Mouse (Mus musculus): ENCODE results near the gene Chst2. TPM values are rescaled to one million over a fixed set of nuclear protein-coding genes. Genes with fewer than 3 reads are reported as not detected.
A peak's percentile ranks its signal among the peaks of the same experiment; 100 is the strongest.

Gene Chst2
- total RNA-seq, 1 experiment, result 3.0 TPM

GRCm38 (mm10) chr9:95413911-95414310 lies 7.4 kb upstream of the Chst2 start:
- no peak overlapping the region for H3K27ac ChIP-seq (ENCODE audit: insufficient read depth, low read depth, low read length, poor library complexity, severe bottlenecking)
- TF ChIP-seq ZC3H11A (IDR thresholded peaks at IDR 0.05; ENCODE audit: borderline replicate concordance, low read depth, low read length) (peak; percentile 71), HCFC1 (IDR thresholded peaks at IDR 0.05; ENCODE audit: borderline replicate concordance, insufficient read depth, low read length) (no peak)
- no peaks in the 10 kb centered on the region for H3K36me3 ChIP-seq (ENCODE audit: control insufficient read depth, insufficient read depth, low read length, poor library complexity, severe bottlenecking)
- DNase-seq (ENCODE audit: low read depth, low spot score), result no peak
- no peak overlapping the region for H3K9ac ChIP-seq (ENCODE audit: insufficient read depth, low read depth, low read length, poor library complexity, severe bottlenecking)
- in situ Hi-C loops (cut with MboI; ENCODE audit: low sequenced_read_pairs in 2 of 2, unreplicated experiment in 2 of 2), result loop anchor here in 1 of 2 experiments (25.0 kb wide), 1 partner anchor 677 kb away; no protein-coding TSS in a partner anchor
- no peak overlapping the region for H3K4me3 ChIP-seq (ENCODE audit: insufficient read depth in 1 of 2, low read depth in 1 of 2, low read length in 2 of 2, poor library complexity in 1 of 2, severe bottlenecking in 1 of 2)
- H3K4me1 ChIP-seq (ENCODE audit: control insufficient read depth in 2 of 2, insufficient read depth in 2 of 2, low read length in 2 of 2, poor library complexity in 1 of 2), result no peaks in the 10 kb centered on the region
- H3K9me3 ChIP-seq (ENCODE audit: control insufficient read depth, insufficient read depth, low read depth, low read length), result no peaks in the 10 kb centered on the region

- H3K36me3 ChIP-seq (ENCODE audit: control insufficient read depth, insufficient read depth, low read length, poor library complexity, severe bottlenecking), result no peaks in the 10 kb centered on the region
- H3K27ac ChIP-seq (ENCODE audit: insufficient read depth, low read depth, low read length, poor library complexity, severe bottlenecking), result no peak overlapping the region
- no peak overlapping the region for H3K4me3 ChIP-seq (ENCODE audit: insufficient read depth in 1 of 2, low read depth in 1 of 2, low read length in 2 of 2, poor library complexity in 1 of 2, severe bottlenecking in 1 of 2)
- no peaks in the 10 kb centered on the region for H3K4me1 ChIP-seq (ENCODE audit: control insufficient read depth in 2 of 2, insufficient read depth in 2 of 2, low read length in 2 of 2, poor library complexity in 1 of 2)
- H3K9ac ChIP-seq (ENCODE audit: insufficient read depth, low read depth, low read length, poor library complexity, severe bottlenecking), result no peak overlapping the region
- in situ Hi-C loops (cut with MboI; ENCODE audit: low sequenced_read_pairs in 2 of 2, unreplicated experiment in 2 of 2), result loop anchor here in 1 of 2 experiments (25.0 kb wide), 1 partner anchor 675 kb away; no protein-coding TSS in a partner anchor
- TF ChIP-seq ZNF384 (IDR thresholded peaks at IDR 0.05; ENCODE audit: low read depth, low read length), result no peak
- TF ChIP-seq HCFC1 (IDR thresholded peaks at IDR 0.05; ENCODE audit: borderline replicate concordance, insufficient read depth, low read length), result no peak
- TF ChIP-seq ZC3H11A (IDR thresholded peaks at IDR 0.05; ENCODE audit: borderline replicate concordance, low read depth, low read length), result no peak
- TF ChIP-seq CHD2 (IDR thresholded peaks at IDR 0.05; ENCODE audit: low read depth, low read length), result no peak
- TF ChIP-seq MAFK (IDR thresholded peaks at IDR 0.05; ENCODE audit: insufficient read depth, low read depth, low read length), result no peak
- no peaks in the 10 kb centered on the region for H3K9me3 ChIP-seq (ENCODE audit: control insufficient read depth, insufficient read depth, low read depth, low read length)
- DNase-seq (ENCODE audit: low read depth, low spot score), result no peak
Observed at GRCm38 (mm10) chr9:95412047-95412446, 5.5 kb upstream of the Chst2 start.

- in situ Hi-C loops (cut with MboI; ENCODE audit: low sequenced_read_pairs in 2 of 2, unreplicated experiment in 2 of 2), result loop anchor here in 1 of 2 experiments (25.0 kb wide), 1 partner anchor 670 kb away; no protein-coding TSS in a partner anchor
- Histone ChIP-seq H3K27ac (ENCODE audit: insufficient read depth, low read depth, low read length, poor library complexity, severe bottlenecking) (no peak overlapping the region), H3K4me1 (ENCODE audit: control insufficient read depth in 2 of 2, insufficient read depth in 2 of 2, low read length in 2 of 2, poor library complexity in 1 of 2) (peaks cover 0 to 5% of the 10 kb centered on the region in 2 experiments; a peak in 1 of 4 replicates), H3K4me3 (ENCODE audit: insufficient read depth in 1 of 2, low read depth in 1 of 2, low read length in 2 of 2, poor library complexity in 1 of 2, severe bottlenecking in 1 of 2) (peak overlapping the region; percentile 75 to 82), H3K9ac (ENCODE audit: insufficient read depth, low read depth, low read length, poor library complexity, severe bottlenecking) (0 out of 2 replicates have a peak overlapping the region, but pooled peaks have one; percentile 56), H3K36me3 (ENCODE audit: control insufficient read depth, insufficient read depth, low read length, poor library complexity, severe bottlenecking) (no peaks in the 10 kb centered on the region), H3K9me3 (ENCODE audit: control insufficient read depth, insufficient read depth, low read depth, low read length) (no peaks in the 10 kb centered on the region)
- TF ChIP-seq ZNF384 (IDR thresholded peaks at IDR 0.05; ENCODE audit: low read depth, low read length) (no peak), CHD2 (IDR thresholded peaks at IDR 0.05; ENCODE audit: low read depth, low read length) (no peak), HCFC1 (IDR thresholded peaks at IDR 0.05; ENCODE audit: borderline replicate concordance, insufficient read depth, low read length) (no peak), ZC3H11A (IDR thresholded peaks at IDR 0.05; ENCODE audit: borderline replicate concordance, low read depth, low read length) (no peak), MAFK (IDR thresholded peaks at IDR 0.05; ENCODE audit: insufficient read depth, low read depth, low read length) (no peak)
- peak; percentile 25 for DNase-seq (ENCODE audit: low read depth, low spot score)
Observed at GRCm38 (mm10) chr9:95407586-95408220, 1.2 kb upstream of the Chst2 start.

- peak overlapping the region; percentile 56 for H3K9ac ChIP-seq (ENCODE audit: insufficient read depth, low read depth, low read length, poor library complexity, severe bottlenecking)
- H3K27ac ChIP-seq (ENCODE audit: insufficient read depth, low read depth, low read length, poor library complexity, severe bottlenecking), result no peak overlapping the region
- peaks cover 0 to 5% of the 10 kb centered on the region in 2 experiments; a peak in 1 of 4 replicates for H3K4me1 ChIP-seq (ENCODE audit: control insufficient read depth in 2 of 2, insufficient read depth in 2 of 2, low read length in 2 of 2, poor library complexity in 1 of 2)
- peak overlapping the region; percentile 75 to 82 for H3K4me3 ChIP-seq (ENCODE audit: insufficient read depth in 1 of 2, low read depth in 1 of 2, low read length in 2 of 2, poor library complexity in 1 of 2, severe bottlenecking in 1 of 2)
- in situ Hi-C loops (cut with MboI; ENCODE audit: low sequenced_read_pairs in 2 of 2, unreplicated experiment in 2 of 2), result loop anchor here in 1 of 2 experiments (25.0 kb wide), 1 partner anchor 669 kb away; no protein-coding TSS in a partner anchor
- peak; percentile 12 for DNase-seq (ENCODE audit: low read depth, low spot score)
- TF ChIP-seq ZC3H11A (IDR thresholded peaks at IDR 0.05; ENCODE audit: borderline replicate concordance, low read depth, low read length), result no peak
- no peak for TF ChIP-seq CHD2 (IDR thresholded peaks at IDR 0.05; ENCODE audit: low read depth, low read length)
- no peaks in the 10 kb centered on the region for H3K36me3 ChIP-seq (ENCODE audit: control insufficient read depth, insufficient read depth, low read length, poor library complexity, severe bottlenecking)
- no peaks in the 10 kb centered on the region for H3K9me3 ChIP-seq (ENCODE audit: control insufficient read depth, insufficient read depth, low read depth, low read length)
Observed at GRCm38 (mm10) chr9:95405946-95406570, 464 bp downstream of the Chst2 start.

Measured in ES-E14 (cell line).